Mouse (Mus musculus) neural tube, embryonic 15.5 days (tissue): ENCODE measurements around the gene Six1. TPM values are rescaled to one million over a fixed set of nuclear protein-coding genes. Genes with fewer than 3 reads are reported as not detected.
"Not testable (repeated sequence)": the region's sequence is repeated elsewhere in the genome, so short reads cannot be mapped to it uniquely, and the experiment has no call there.

Experiments
- ATAC-seq: fragments of 200-750 bp; cut with Nextera tagmentation; 2 replicates; pipeline ENCODE4 v1.8.0; 2017; ENCODE audit warnings: mild to moderate bottlenecking, moderate TSS enrichment, moderate library complexity; ENCODE audit not compliant: low FRiP score
- H3K27ac ChIP-seq: fragments of 300-500 bp; sonication (generic); replicated peaks from 2 replicates; pipeline ENCODE4 v1.5.1; 2015; ENCODE audit warnings: mild to moderate bottlenecking, inconsistent platforms
- H3K27me3 ChIP-seq: fragments of 300-500 bp; sonication (generic); replicated peaks from 2 replicates; pipeline ENCODE4 v1.6.1; 2015; ENCODE audit warnings: inconsistent platforms
- H3K36me3 ChIP-seq: fragments of 300-500 bp; sonication (generic); 2 replicates; pipeline ENCODE4 v1.6.1; 2015; ENCODE audit warnings: inconsistent platforms
- H3K4me1 ChIP-seq: fragments of 300-500 bp; sonication (generic); 2 replicates; pipeline ENCODE4 v1.6.1; 2015; ENCODE audit warnings: inconsistent platforms
- H3K4me2 ChIP-seq: fragments of 300-500 bp; sonication (generic); 2 replicates; pipeline ENCODE4 v1.6.1; 2015; ENCODE audit warnings: inconsistent platforms, mild to moderate bottlenecking, moderate library complexity
- H3K4me3 ChIP-seq: fragments of 300-500 bp; sonication (generic); replicated peaks from 2 replicates; pipeline ENCODE4 v1.5.1; 2015; ENCODE audit warnings: mild to moderate bottlenecking, inconsistent platforms
- H3K9ac ChIP-seq: fragments of 300-500 bp; sonication (generic); replicated peaks from 2 replicates; pipeline ENCODE4 v1.6.1; 2015; ENCODE audit warnings: mild to moderate bottlenecking, inconsistent platforms
- H3K9me3 ChIP-seq: fragments of 300-500 bp; sonication (generic); replicated peaks from 2 replicates; pipeline ENCODE4 v1.6.1; 2016; ENCODE audit warnings: inconsistent platforms
- WGBS: fragments of 180-500 bp; shearing (Covaris S2); methylation state at CpG from one replicate; pipeline ENCODE4 v1.1.7; 2015; ENCODE audit warnings: mixed read lengths; 5-methylcytosine and 5-hydroxymethylcytosine counted together
- polyA plus RNA-seq: library from polyadenylated mRNA; unstranded; fragments of >200 nt; fragmentation: Nextera tagmentation; extraction: Ambion mirVana; gene quantifications from 2 replicates; pipeline ENCODE4 v1.2.1, GENCODE M21; 2015

Gene Six1
- 2.8 and 6.8 TPM in 2 replicates for polyA plus RNA-seq

DNA sequence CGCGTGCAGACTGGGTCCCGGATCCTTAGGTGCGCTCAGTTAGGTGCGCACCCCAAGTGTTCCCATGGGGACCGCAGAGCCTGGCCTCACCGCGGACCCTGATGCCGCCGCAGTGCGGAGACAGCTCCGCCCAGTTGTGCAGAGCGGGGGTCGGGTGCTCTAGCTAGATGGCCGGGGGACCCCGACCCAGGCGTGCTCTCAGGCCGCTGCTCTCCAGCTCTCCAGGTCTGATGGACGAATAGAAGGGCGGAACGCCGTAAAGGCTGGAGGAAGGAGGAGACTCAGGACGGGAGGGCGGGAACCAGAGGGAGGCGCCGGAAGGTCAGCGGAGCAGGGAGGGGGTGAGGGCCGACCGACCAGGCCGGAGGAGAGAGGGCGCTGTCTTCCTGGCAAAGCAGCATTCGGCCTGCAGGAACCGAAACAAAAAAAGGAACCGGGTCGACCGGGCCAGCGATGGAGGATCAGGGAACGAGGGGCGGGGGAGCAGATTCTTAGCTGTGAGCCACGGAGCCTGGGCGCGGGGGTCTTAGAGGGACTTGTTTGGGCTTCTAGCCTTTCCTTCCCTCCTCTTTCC is at the start of gene Six1:
TSS of gene Six1 (minus strand) at position 220 of the 574 bp plus-strand sequence.
- Histone ChIP-seq H3K27me3 (peaks cover 87% of the 10 kb centered on the region), H3K4me1 (peaks cover 12% of the 10 kb centered on the region), H3K4me3 (peak within 1 kb of the TSS; percentile 39), H3K4me2 (peak within 1 kb of the TSS; percentile 60), H3K9me3 (no peaks in the 10 kb centered on the region), H3K9ac (no peak within 1 kb of the TSS), H3K36me3 (no peaks in the 10 kb centered on the region), H3K27ac (no peak within 1 kb of the TSS)
- ATAC-seq, result no peak
- WGBS, result under 1% methylated on average over 42 of the region's 42 CpGs

DNA sequence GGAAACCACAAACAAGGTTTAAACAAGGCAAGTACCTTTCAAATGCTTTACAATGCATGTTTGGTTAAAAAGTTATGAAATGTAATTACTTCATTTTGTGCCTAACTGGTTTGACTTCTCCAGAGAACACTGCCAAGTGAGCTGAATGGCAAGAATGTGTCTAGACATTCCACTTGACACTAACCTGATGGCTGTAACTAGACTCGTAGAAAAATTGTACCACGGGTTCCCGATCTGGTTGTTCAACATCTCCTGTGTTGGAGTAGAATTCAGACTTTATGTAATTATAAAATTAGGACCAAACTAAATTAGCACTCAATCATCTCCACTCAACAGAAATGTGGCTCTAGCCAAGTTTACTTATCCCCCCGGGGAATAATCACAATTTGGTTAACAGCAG is 44.9 kb upstream of the Six1 start:
- Histone ChIP-seq H3K4me2 (no peak overlapping the region), H3K9ac (no peak overlapping the region), H3K27ac (no peak overlapping the region), H3K27me3 (no peaks in the 10 kb centered on the region), H3K36me3 (peaks cover 8% of the 10 kb centered on the region), H3K4me1 (no peaks in the 10 kb centered on the region), H3K4me3 (no peak overlapping the region), H3K9me3 (0 out of 2 replicates have a peak, but pooled peaks cover 4% of the 10 kb centered on the region)
- no peak for ATAC-seq
- WGBS, result 90% methylated on average over 4 of the region's 4 CpGs

DNA sequence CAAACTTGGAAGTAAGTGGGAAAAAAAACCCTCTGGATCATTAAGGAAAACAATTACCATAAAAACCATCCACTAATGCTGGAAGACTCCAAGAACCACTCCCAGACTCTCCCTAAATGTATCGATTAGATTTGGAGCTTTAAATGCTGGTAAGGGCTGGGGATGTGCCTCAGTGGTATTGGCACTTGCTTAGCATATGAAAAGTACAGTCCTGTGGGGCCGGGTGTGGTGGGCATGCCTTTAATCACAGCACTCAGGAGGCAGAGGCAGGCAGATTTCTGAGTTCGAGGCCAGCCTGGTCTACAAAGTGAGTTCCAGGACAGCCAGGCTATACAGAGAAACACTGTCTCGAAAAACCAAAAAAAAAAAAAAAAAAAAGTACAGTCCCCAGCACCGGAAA is 42.5 kb upstream of the Six1 start:
- WGBS, result 92% methylated on average over 5 of the region's 5 CpGs
- not testable (repeated sequence) for H3K27me3 ChIP-seq

DNA sequence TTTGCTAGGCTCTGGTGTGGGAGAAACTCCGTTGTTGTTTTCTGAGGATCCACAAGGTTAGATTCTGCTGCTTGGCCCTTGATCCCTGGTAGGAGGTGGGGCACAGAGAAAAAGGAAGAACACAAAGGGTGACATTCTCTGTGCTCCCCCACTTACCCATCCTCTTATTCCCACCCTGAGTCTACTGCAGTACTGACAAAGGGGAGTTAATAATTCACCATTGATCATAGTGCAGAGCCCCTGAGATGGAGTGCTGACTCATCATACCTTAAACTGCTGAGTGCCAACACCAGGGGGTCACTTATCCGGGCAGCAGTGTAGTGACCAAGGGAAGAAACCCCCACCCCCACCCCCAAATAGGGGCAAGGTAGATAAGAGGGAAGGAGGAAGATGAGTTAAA is 40.9 kb upstream of the Six1 start:
- H3K27ac ChIP-seq, result no peak overlapping the region
- no peaks in the 10 kb centered on the region for H3K9me3 ChIP-seq
- no peak overlapping the region for H3K9ac ChIP-seq
- H3K4me1 ChIP-seq, result no peaks in the 10 kb centered on the region
- WGBS, result 34% methylated on average over 2 of the region's 2 CpGs
- H3K4me2 ChIP-seq, result no peak overlapping the region
- no peaks in the 10 kb centered on the region for H3K36me3 ChIP-seq
- no peaks in the 10 kb centered on the region for H3K27me3 ChIP-seq
- no peak for ATAC-seq
- H3K4me3 ChIP-seq, result no peak overlapping the region

More for the DNA sequence above, 42.5 kb upstream of the Six1 start:
- not testable (repeated sequence) for H3K4me3 ChIP-seq, ATAC-seq, H3K27ac ChIP-seq, H3K9ac ChIP-seq, H3K4me1 ChIP-seq, H3K4me2 ChIP-seq, H3K36me3 ChIP-seq, H3K9me3 ChIP-seq

DNA sequence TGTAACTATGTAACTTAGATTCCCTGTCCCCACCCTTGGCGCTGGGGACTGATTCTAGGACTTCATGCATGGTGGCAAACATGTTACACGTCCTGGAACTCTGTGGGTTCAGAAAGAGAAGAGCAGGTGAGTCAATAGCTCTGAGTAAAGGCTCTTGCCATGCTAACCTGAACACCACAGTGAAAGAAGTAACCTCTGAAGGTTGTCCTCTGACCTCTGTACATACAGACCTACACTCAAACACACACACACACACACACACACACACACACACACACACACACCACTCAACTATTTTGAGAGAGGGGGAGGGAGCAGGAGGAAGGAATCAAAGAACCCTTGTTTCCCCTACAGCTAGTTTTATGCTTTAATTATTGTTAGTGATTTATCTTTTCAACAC is 40.5 kb upstream of the Six1 start:
- no peaks in the 10 kb centered on the region for H3K36me3 ChIP-seq
- H3K9ac ChIP-seq, result no peak overlapping the region
- no peaks in the 10 kb centered on the region for H3K9me3 ChIP-seq
- H3K4me1 ChIP-seq, result no peaks in the 10 kb centered on the region
- H3K27me3 ChIP-seq, result no peaks in the 10 kb centered on the region
- no peak for ATAC-seq
- H3K4me2 ChIP-seq, result no peak overlapping the region
- H3K27ac ChIP-seq, result no peak overlapping the region
- 78% methylated on average over 2 of the region's 2 CpGs for WGBS
- no peak overlapping the region for H3K4me3 ChIP-seq

DNA sequence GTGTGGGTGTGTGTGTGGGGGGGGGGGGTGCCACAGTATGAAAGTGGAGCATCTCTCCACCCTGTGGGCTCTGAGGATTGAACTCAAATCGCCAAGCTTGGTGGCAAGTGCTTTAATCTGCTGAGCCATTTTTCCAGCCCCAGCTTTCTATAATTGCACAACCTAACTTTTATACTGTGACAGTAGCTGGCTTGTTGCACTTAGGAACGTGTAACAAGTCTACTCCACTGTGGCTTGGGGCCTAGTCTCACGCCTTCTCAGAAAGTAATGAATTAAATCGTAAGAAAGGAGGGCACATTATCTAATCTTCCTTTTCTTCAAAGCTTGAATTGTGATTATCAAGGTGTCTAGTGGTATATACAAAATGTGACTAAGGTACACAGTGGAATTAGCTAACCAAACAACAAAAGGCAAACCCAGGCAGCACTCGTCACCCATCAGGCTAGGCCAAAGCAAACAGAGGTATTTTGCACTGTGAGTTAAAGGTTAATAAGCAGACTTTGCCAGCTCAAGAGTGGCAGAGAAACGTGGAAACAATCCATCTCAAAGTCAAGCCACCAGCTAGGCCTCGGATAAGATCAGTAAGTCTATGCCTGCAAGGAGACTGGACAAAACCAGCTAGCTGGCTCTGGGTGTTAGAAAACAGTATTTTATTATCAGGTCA is 37.1 kb upstream of the Six1 start:
- no peak overlapping the region for H3K4me3 ChIP-seq
- no peak overlapping the region for H3K9ac ChIP-seq
- no peaks in the 10 kb centered on the region for H3K36me3 ChIP-seq
- WGBS, result 82% methylated on average over 7 of the region's 7 CpGs
- H3K4me2 ChIP-seq, result no peak overlapping the region
- no peak for ATAC-seq
- no peaks in the 10 kb centered on the region for H3K9me3 ChIP-seq
- H3K4me1 ChIP-seq, result no peaks in the 10 kb centered on the region
- H3K27ac ChIP-seq, result no peak overlapping the region
- no peaks in the 10 kb centered on the region for H3K27me3 ChIP-seq

DNA sequence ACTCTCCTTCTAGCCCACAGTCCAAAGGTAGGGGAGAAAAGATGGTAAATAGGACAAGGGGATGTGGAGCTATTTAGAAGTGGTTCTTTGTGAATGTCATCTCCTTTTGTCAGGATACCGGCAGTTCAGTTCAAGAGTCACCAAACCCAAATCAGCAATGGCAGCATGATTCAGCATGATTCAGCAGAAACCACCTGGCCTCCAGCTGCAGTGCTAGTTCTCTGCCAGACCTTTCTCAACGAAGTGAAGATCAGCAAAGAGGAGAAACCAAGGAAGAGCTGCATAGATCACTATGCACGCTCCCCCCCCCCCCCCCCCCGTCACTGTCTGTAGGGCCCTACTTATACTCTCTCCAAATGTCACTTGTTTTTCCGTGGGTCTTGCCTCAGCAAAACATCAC is 35.2 kb upstream of the Six1 start:
- Histone ChIP-seq H3K36me3 (no peaks in the 10 kb centered on the region), H3K9me3 (no peaks in the 10 kb centered on the region), H3K4me2 (no peak overlapping the region), H3K4me3 (no peak overlapping the region), H3K9ac (no peak overlapping the region), H3K27ac (no peak overlapping the region), H3K27me3 (no peaks in the 10 kb centered on the region), H3K4me1 (no peaks in the 10 kb centered on the region)
- WGBS, result 82% methylated on average over 5 of the region's 5 CpGs
- ATAC-seq, result no peak

DNA sequence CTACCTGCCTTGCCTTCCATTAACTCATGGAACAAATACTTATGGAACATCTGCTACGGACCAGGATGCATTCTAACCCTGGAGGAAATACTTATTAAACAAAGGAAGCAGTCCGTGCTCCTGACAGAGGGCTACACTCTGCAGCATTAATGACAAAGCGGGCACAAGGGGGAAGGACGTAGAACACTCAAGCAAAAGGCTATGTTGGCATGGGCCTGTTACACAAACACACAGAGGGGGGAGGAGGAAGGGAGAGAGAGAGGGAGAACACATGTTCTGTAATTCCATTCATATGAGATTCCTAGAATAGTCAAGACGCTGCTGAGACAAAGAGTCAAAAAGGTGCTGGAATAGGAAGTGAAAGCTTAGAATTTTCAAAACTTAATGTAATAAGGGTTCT is 34.8 kb upstream of the Six1 start:
- WGBS, result 81% methylated on average over 5 of the region's 5 CpGs

DNA sequence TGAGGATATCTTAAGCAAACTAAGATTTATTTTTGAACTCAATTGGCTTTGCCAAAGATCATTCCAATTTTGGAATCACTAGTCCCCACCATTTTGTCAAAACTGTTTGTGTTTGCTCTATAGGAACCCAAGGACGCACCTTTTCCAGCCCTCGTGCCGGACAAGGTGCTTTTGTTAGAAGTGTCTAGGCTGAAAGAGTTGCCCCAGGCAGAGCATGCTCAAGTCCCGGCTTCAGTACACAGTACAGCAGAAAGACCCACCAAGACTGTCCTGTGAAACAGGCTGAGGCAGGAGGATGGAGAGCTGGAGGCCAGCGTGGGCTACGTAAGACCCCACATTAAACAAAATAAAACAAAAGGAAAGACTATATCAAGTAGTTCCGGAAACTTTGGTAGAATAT is 33.4 kb upstream of the Six1 start:
- 93% methylated on average over 7 of the region's 7 CpGs for WGBS
- no peak for ATAC-seq
- Histone ChIP-seq H3K9me3 (no peaks in the 10 kb centered on the region), H3K4me3 (no peak overlapping the region), H3K36me3 (no peaks in the 10 kb centered on the region), H3K27ac (no peak overlapping the region), H3K9ac (no peak overlapping the region), H3K27me3 (no peaks in the 10 kb centered on the region), H3K4me2 (no peak overlapping the region), H3K4me1 (no peaks in the 10 kb centered on the region)

More for the DNA sequence above, 34.8 kb upstream of the Six1 start:
- Histone ChIP-seq H3K27ac (no peak overlapping the region), H3K27me3 (no peaks in the 10 kb centered on the region), H3K4me3 (no peak overlapping the region), H3K4me2 (no peak overlapping the region), H3K9me3 (no peaks in the 10 kb centered on the region), H3K9ac (no peak overlapping the region), H3K36me3 (no peaks in the 10 kb centered on the region), H3K4me1 (no peaks in the 10 kb centered on the region)
- ATAC-seq, result no peak

DNA sequence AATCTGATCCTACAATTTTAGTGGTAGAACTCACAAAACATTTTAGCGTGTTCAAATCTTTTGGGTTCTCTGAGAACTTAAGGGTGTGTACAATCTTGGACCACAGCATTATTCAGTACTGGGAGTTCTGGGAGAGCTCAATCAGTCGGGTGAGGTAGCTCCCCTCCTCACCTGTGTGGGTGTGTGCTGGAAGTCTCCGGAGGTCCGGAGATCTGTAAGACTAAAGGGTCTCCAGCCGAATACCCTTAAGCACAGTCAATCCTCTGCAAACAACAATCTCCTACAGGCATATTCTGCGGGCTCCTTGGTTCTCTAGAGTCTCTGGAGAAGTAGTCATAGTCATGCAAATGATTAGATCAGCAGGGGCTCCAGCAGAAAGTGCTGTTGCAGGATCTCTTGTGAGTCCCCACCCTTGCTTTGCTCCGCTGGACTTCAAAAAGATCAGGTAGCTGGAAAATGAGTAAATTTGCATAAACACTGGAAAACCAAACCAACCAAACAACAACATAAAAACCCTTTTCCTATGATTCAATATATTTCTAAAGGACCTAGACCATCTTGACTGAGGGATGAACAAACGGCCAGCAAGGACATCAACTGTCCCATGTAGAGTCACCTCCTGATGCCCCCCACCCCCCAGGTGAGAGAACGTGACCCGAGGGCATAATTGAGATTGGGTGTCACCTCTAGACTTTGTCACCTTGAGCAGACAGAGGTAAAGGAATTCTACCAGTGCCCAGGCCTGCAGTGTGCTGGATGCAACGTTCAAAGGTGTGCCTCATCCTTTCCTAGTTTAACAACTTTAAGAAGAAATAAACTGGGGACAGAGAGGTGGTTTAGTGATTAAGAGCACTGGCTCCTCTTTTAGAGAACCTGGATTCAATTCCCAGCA is 32.3 kb upstream of the Six1 start:
- Histone ChIP-seq H3K4me3 (no peak overlapping the region), H3K27me3 (no peaks in the 10 kb centered on the region), H3K4me1 (no peaks in the 10 kb centered on the region), H3K4me2 (no peak overlapping the region), H3K9ac (no peak overlapping the region), H3K36me3 (no peaks in the 10 kb centered on the region), H3K27ac (no peak overlapping the region), H3K9me3 (no peaks in the 10 kb centered on the region)
- ATAC-seq, result no peak
- WGBS, result 28% methylated on average over 11 of the region's 11 CpGs

DNA sequence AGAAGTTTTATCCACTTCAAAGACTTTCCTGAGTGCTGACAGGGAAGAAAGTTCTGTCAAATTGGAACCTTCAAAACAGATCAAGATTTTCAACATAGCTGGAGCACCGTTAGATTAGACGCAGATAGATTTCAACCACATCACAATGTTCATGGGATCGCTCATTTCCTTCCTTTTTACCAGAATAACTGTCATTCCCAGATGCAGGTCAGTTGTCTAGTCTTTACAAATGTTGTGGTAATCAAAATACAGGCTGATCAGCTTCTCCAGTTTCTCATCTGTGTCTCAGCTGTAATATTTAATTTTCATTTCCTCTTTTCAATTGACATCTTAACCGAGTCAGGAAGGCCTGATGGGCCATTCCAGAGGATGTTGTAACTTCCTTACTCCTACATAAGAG is 30.1 kb upstream of the Six1 start:
- Histone ChIP-seq H3K4me2 (no peak overlapping the region), H3K9me3 (no peaks in the 10 kb centered on the region), H3K27ac (no peak overlapping the region), H3K4me1 (no peaks in the 10 kb centered on the region), H3K9ac (no peak overlapping the region), H3K27me3 (no peaks in the 10 kb centered on the region), H3K4me3 (no peak overlapping the region), H3K36me3 (no peaks in the 10 kb centered on the region)
- 84% methylated on average over 4 of the region's 4 CpGs for WGBS
- ATAC-seq, result no peak

DNA sequence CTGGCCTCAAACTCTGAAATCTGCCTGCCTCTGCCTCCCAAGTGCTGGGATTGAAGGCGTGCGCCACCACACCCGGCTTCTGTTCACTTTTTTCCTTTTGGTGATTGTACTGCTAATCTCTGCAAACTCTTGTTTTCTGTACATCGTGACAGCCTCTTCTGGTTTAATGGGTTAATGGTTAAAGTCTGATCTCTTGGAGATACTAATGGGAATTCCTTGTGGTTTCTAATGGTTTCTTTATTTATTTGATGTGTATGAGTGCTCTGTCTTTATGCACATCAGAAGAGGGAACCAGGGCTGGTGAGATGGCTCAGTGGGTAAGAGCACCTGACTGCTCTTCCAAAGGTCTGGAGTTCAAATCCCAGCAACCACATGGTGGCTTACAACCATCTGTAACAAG is 28.1 kb upstream of the Six1 start:
- not testable (repeated sequence) for H3K4me3 ChIP-seq, H3K9ac ChIP-seq, H3K27ac ChIP-seq, ATAC-seq, H3K4me2 ChIP-seq, H3K27me3 ChIP-seq, H3K9me3 ChIP-seq, H3K4me1 ChIP-seq, H3K36me3 ChIP-seq
- WGBS, result 83% methylated on average over 4 of the region's 4 CpGs
